Mouse (Mus musculus): Measurements from ENCODE around the gene Cdk15.

DNA sequence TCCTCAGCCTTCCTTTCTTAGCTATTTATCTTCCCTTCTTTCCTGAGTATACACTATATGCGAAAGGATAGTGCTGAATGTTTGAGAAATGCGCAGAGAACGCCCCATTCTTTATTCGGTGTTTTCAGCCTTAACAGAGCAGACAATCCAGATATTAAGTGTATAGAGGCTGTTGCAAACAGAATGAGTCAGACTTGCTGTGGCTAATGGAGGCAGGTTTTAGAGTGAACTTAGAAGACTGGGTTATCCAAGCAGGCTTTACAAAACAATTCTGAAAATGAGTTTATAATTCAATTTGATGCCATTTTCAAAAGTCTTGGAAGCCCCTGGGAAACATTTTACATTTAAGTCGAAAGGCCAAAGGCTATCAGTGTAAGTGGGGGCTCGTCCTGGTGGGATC lies 12.8 kb downstream of the Cdk15 start:
- TF ChIP-seq CTCF (IDR thresholded peaks at IDR 0.05; ENCODE audit: low read depth, low read length) = no peak
- TF ChIP-seq POLR2A (IDR thresholded peaks at IDR 0.05; ENCODE audit: insufficient read depth, low read length) = no peak
- TF ChIP-seq EP300 (IDR thresholded peaks at IDR 0.05; ENCODE audit: insufficient read depth, low read depth, low read length) = no peak
